Mouse (Mus musculus) heart, adult 2 months (tissue): ENCODE measurements around the gene Gm42878.

Source experiments
- CTCF ChIP-seq: fragments of 200-600 bp; IDR thresholded peaks from 2 replicates; pipeline ENCODE4 v1.8.1; 2022; ENCODE audit warnings: antibody characterized with exemption, mild to moderate bottlenecking, moderate library complexity
- EP300 ChIP-seq: fragments of 200-500 bp; IDR thresholded peaks from 2 replicates; pipeline ENCODE4 v1.6.1; 2011; ENCODE audit warnings: low read depth, low read length, control low read depth; ENCODE audit not compliant: insufficient read depth
- POLR2A ChIP-seq: fragments of 200-500 bp; IDR thresholded peaks from 2 replicates; pipeline ENCODE4 v1.6.1; 2011; ENCODE audit warnings: mild to moderate bottlenecking, low read depth, low read length, control low read depth; ENCODE audit not compliant: insufficient read depth

DNA sequence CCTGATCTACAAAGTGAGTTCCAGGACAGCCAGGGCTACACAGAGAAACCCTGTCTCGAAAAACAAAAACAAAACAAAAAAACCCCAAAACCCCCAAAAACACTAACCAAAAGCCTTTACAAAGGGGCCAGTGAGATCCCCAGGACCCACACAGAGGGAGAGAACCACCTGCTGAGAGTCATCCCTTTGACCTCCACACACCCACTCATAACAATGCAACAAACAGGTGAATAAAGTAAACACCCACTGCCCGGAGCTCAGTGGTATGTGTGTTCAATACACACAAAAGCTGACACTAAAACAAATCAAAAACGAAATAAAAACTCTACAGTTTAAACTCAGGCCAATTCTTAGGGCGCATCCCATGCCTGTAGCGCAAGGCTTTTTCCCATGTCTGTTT lies 5.2 kb downstream of the Gm42878 start:
- TF ChIP-seq CTCF (no peak), POLR2A (no peak), EP300 (no peak)
